Comparison of ENCODE assay signal across 30 mouse cellular contexts in the genomic region with DNA sequence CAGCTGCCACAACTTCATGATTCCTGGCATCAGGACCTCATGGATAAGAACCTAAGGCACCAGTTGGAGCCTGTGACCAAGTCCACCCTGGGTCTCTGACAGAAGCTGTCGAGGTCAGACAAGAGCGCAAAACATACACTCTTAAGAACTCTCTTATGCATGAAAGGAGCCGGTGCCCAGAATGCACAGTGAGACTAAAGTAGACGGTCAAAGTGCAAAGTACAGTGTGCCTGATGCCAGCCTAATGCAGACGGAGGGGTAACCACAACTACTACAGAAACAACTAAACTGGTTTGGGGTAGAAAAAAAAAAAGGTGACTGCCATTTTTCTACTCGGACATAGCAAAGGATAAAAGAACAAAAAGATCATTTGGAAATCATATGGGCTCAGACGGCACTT. TPM values are rescaled to one million over a fixed set of nuclear protein-coding genes. Genes with fewer than 3 reads are reported as not detected.
DNase-seq lines count a peak whose midpoint lies in the region; ATAC-seq lines count a peak whose summit lies in the region.
"Had no signal": no experiment of that assay in that cellular context is flagged by ENCODE, and none has a peak within 500 bp of the region (broad histone marks: within the 10 kb centered on the region; RNA-seq: fewer than 3 reads in every experiment).

No protein-coding gene starts in this region.

- 82% methylated on average over 7 of the region's 7 CpGs for WGBS in midbrain, embryonic 11.5 days
- 89% methylated on average over 7 of the region's 7 CpGs for WGBS in midbrain, embryonic 10.5 days

- H3K36me3 ChIP-seq in midbrain, embryonic 11.5 days (ENCODE audit: control insufficient read depth, insufficient read depth, low read length): no peaks in the 10 kb centered on the region
- no peaks in the 10 kb centered on the region for H3K36me3 ChIP-seq in midbrain, embryonic 10.5 days
- H3K36me3 ChIP-seq: embryonic facial prominence, embryonic 12.5 days; heart, embryonic 12.5 days; hindbrain, embryonic 13.5 days; liver, embryonic 12.5 days had no signal

- H3K4me2 ChIP-seq in midbrain, embryonic 11.5 days: no peak overlapping the region
- H3K4me2 ChIP-seq: embryonic facial prominence, embryonic 12.5 days; heart, embryonic 12.5 days; hindbrain, embryonic 13.5 days; liver, embryonic 12.5 days had no signal

- no peaks in the 10 kb centered on the region for H3K27me3 ChIP-seq in midbrain, embryonic 11.5 days (ENCODE audit: control insufficient read depth, insufficient read depth, low read length)
- H3K27me3 ChIP-seq in midbrain, embryonic 10.5 days (ENCODE audit: low read depth, poor library complexity, severe bottlenecking): no peaks in the 10 kb centered on the region
- H3K27me3 ChIP-seq: embryonic facial prominence, embryonic 12.5 days; heart, embryonic 12.5 days; hindbrain, embryonic 13.5 days; liver, embryonic 12.5 days had no signal

- H3K9ac ChIP-seq in midbrain, embryonic 11.5 days (ENCODE audit: low read length): no peak overlapping the region
- H3K9ac ChIP-seq: embryonic facial prominence, embryonic 12.5 days; heart, embryonic 12.5 days; hindbrain, embryonic 13.5 days; liver, embryonic 12.5 days had no signal

- no peak overlapping the region for H3K27ac ChIP-seq in midbrain, embryonic 11.5 days (ENCODE audit: low read depth, low read length)
- H3K27ac ChIP-seq in midbrain, embryonic 10.5 days (replicated peaks): no peak overlapping the region
- H3K27ac ChIP-seq: embryonic facial prominence, embryonic 12.5 days; gastrocnemius, adult 2 months; hindbrain, embryonic 13.5 days; liver, embryonic 12.5 days; stomach, postnatal 0 days had no signal

- no peak overlapping the region for H3K4me3 ChIP-seq in midbrain, embryonic 11.5 days (ENCODE audit: low read depth, low read length)
- H3K4me3 ChIP-seq in midbrain, embryonic 10.5 days: no peak overlapping the region
- H3K4me3 ChIP-seq: embryonic facial prominence, embryonic 12.5 days; gastrocnemius, adult 2 months; heart, embryonic 12.5 days; hindbrain, embryonic 13.5 days; liver, embryonic 12.5 days had no signal

- H3K9me3 ChIP-seq in midbrain, embryonic 11.5 days (ENCODE audit: control insufficient read depth, low read length): no peaks in the 10 kb centered on the region
- H3K9me3 ChIP-seq in midbrain, embryonic 10.5 days (replicated peaks): no peaks in the 10 kb centered on the region
- H3K9me3 ChIP-seq: embryonic facial prominence, embryonic 12.5 days; heart, embryonic 12.5 days; hindbrain, embryonic 13.5 days; liver, embryonic 12.5 days had no signal

- ATAC-seq in midbrain, embryonic 11.5 days (ENCODE audit: low FRiP score): no peak
- ATAC-seq: activated CD4-positive, CD25-positive, alpha-beta regulatory T cell, adult 4 months; forebrain, embryonic 14.5 days; liver, embryonic 12.5 days; midbrain, embryonic 16.5 days had no signal

- DNase-seq in midbrain, embryonic 11.5 days (ENCODE audit: low spot score, missing footprints): peak; percentile 64
- DNase-seq in midbrain, embryonic 10.5 days (ENCODE audit: low spot score): no peak
- peak; percentile 73 to 81 for DNase-seq in kidney, adult 8-10 months
- peak; percentile 50 for DNase-seq in kidney, postnatal 10 days
- no peak for DNase-seq in right cerebral cortex, postnatal 14 days
- no peak for DNase-seq in embryo, embryonic 10 days (ENCODE audit: low spot score)
- DNase-seq in gastrocnemius, adult 18-20 months (ENCODE audit: low spot score): no peak
- DNase-seq: adrenal gland, adult 8-10 months; B cell, adult 2 months; cerebellum, adult 2 months; cerebellum, postnatal 14 days; gastrocnemius, adult 2 months; gastrocnemius, postnatal 36 days; heart, adult 18-20 months; heart, postnatal 4 days; layer of hippocampus, postnatal 36 days; lung, adult 18-20 months; lung, postnatal 10 days; right cerebral cortex, adult 18-20 months; right cerebral cortex, postnatal 4 days; thymus, adult 18-20 months; thymus, postnatal 25 days had no signal

- H3K4me1 ChIP-seq in midbrain, embryonic 11.5 days (ENCODE audit: control insufficient read depth, insufficient read depth, low read length): no peaks in the 10 kb centered on the region
- H3K4me1 ChIP-seq in midbrain, embryonic 10.5 days: peaks cover 14% of the 10 kb centered on the region
- H3K4me1 ChIP-seq: liver, embryonic 12.5 days had no signal

RNA-seq across cellular contexts. Expression of a gene that starts 47.7 kb away (rescaled TPM):
- polyA plus RNA-seq in midbrain, embryonic 11.5 days (2014; fragmentation: Nextera tagmentation; extraction: Ambion mirVana): 27.7 and 35.8 TPM in 2 replicates
- 15.8 and 26.7 TPM in 2 replicates for polyA plus RNA-seq in midbrain, embryonic 10.5 days (2016; fragmentation: Nextera tagmentation; extraction: Ambion mirVana)
- total RNA-seq in gastrocnemius, adult 18-20 months (2021): 10 to 100 TPM; 12.0 to 14.1 TPM

Comparison
In these comparisons a context has a peak if more than half of its experiments do, and no peak if none do; other contexts are left out.
1. DNase-seq: peak in midbrain, embryonic 11.5 days (single experiment), kidney, adult 8-10 months (2 of 2) and kidney, postnatal 10 days (single experiment); none in midbrain, embryonic 10.5 days (single experiment), right cerebral cortex, postnatal 14 days (single experiment), embryo, embryonic 10 days (single experiment) and gastrocnemius, adult 18-20 months (single experiment).